Comparison of ENCODE assay signal across 26 mouse cellular contexts in genomic region chr14:48770832-48771231, GRCm38 (mm10).
DNase-seq lines count a peak whose midpoint lies in the region; ATAC-seq and TF ChIP-seq lines count a peak whose summit lies in the region.
"Had no signal": no experiment of that assay in that cellular context is flagged by ENCODE, and none has a peak within 500 bp of the region (broad histone marks: within the 10 kb centered on the region; RNA-seq: fewer than 3 reads in every experiment).

No protein-coding gene starts in this region.

- H3K4me3 ChIP-seq in limb, embryonic 11.5 days (ENCODE audit: low read depth, low read length) = no peak overlapping the region
- no peak overlapping the region for H3K4me3 ChIP-seq in limb, embryonic 10.5 days
- H3K4me3 ChIP-seq in embryonic facial prominence, embryonic 14.5 days (ENCODE audit: low read depth, low read length) = no peak overlapping the region
- H3K4me3 ChIP-seq: embryonic facial prominence, embryonic 12.5 days; erythroblast, embryonic 14.5 days; forebrain, embryonic 12.5 days; forebrain, embryonic 15.5 days; heart, embryonic 13.5 days; hindbrain, embryonic 12.5 days; hindbrain, embryonic 15.5 days had no signal

- H3K4me2 ChIP-seq in limb, embryonic 11.5 days (ENCODE audit: low read depth, severe bottlenecking) = no peak overlapping the region
- no peak overlapping the region for H3K4me2 ChIP-seq in embryonic facial prominence, embryonic 14.5 days (ENCODE audit: low read depth, low read length)
- H3K4me2 ChIP-seq: embryonic facial prominence, embryonic 12.5 days; forebrain, embryonic 12.5 days; forebrain, embryonic 15.5 days; heart, embryonic 13.5 days; hindbrain, embryonic 12.5 days; hindbrain, embryonic 15.5 days had no signal

- TF ChIP-seq CTCF in brain, embryonic 14.5 days (IDR thresholded peaks at IDR 0.05; ENCODE audit: borderline replicate concordance, extremely low read depth, insufficient read depth, insufficient read length) = no peak

- DNase-seq in limb, embryonic 11.5 days (ENCODE audit: low spot score) = peak; percentile 29
- no peak for DNase-seq in limb, embryonic 10.5 days (ENCODE audit: low spot score)
- DNase-seq in brain, embryonic 14.5 days (ENCODE audit: low read depth) = peak; percentile 32
- peak; percentile 19 for DNase-seq in embryonic facial prominence, embryonic 14.5 days (ENCODE audit: low spot score)
- DNase-seq in embryo, embryonic 11 days = no peak
- DNase-seq in gastrocnemius, adult 8-10 months (ENCODE audit: low spot score in 2 of 2) = no peak
- DNase-seq in cerebellum, adult 9-11 months = no peak
- DNase-seq: adrenal gland, postnatal 10 days; adrenal gland, postnatal 36 days; B cell, adult 2 months; cerebellum, adult 18-20 months; cerebellum, adult 9-10 months; cerebellum, postnatal 25 days; gastrocnemius, postnatal 14 days; heart, adult 18-20 months had no signal

- TF ChIP-seq POLR2A in brain, embryonic 14.5 days (IDR thresholded peaks at IDR 0.05; ENCODE audit: borderline replicate concordance, extremely low read depth, insufficient read depth, insufficient read length, poor library complexity, severe bottlenecking) = no peak

- H3K9ac ChIP-seq in limb, embryonic 11.5 days (ENCODE audit: low read length) = no peak overlapping the region
- H3K9ac ChIP-seq in embryonic facial prominence, embryonic 14.5 days (ENCODE audit: low read depth, low read length) = no peak overlapping the region
- H3K9ac ChIP-seq: embryonic facial prominence, embryonic 12.5 days; forebrain, embryonic 12.5 days; forebrain, embryonic 15.5 days; heart, embryonic 13.5 days; hindbrain, embryonic 12.5 days; hindbrain, embryonic 15.5 days had no signal

- no peak overlapping the region for H3K27ac ChIP-seq in limb, embryonic 11.5 days (replicated peaks; ENCODE audit: low read depth, low read length)
- no peak overlapping the region for H3K27ac ChIP-seq in limb, embryonic 10.5 days
- H3K27ac ChIP-seq in embryonic facial prominence, embryonic 14.5 days (replicated peaks; ENCODE audit: low read depth, low read length) = no peak overlapping the region
- H3K27ac ChIP-seq: embryonic facial prominence, embryonic 12.5 days; forebrain, embryonic 12.5 days; forebrain, embryonic 15.5 days; heart, embryonic 13.5 days; hindbrain, embryonic 12.5 days; hindbrain, embryonic 15.5 days had no signal

- 26% methylated on average over 9 of the region's 9 CpGs for WGBS in limb, embryonic 11.5 days
- 43% methylated on average over 9 of the region's 9 CpGs for WGBS in limb, embryonic 10.5 days
- 43% methylated on average over 9 of the region's 9 CpGs for WGBS in embryonic facial prominence, embryonic 14.5 days

- H3K36me3 ChIP-seq in limb, embryonic 11.5 days (ENCODE audit: control insufficient read depth, insufficient read depth, low read length) = no peaks in the 10 kb centered on the region
- no peaks in the 10 kb centered on the region for H3K36me3 ChIP-seq in limb, embryonic 10.5 days
- no peaks in the 10 kb centered on the region for H3K36me3 ChIP-seq in embryonic facial prominence, embryonic 14.5 days (ENCODE audit: control insufficient read depth, insufficient read depth, low read length)
- H3K36me3 ChIP-seq: embryonic facial prominence, embryonic 12.5 days; forebrain, embryonic 12.5 days; forebrain, embryonic 15.5 days; G1E; heart, embryonic 13.5 days; hindbrain, embryonic 12.5 days; hindbrain, embryonic 15.5 days had no signal

- H3K4me1 ChIP-seq in limb, embryonic 11.5 days (ENCODE audit: control insufficient read depth, insufficient read depth, low read length) = no peaks in the 10 kb centered on the region
- H3K4me1 ChIP-seq in limb, embryonic 10.5 days = peaks cover 13% of the 10 kb centered on the region; the same call in 1 of the 2 replicates
- no peaks in the 10 kb centered on the region for H3K4me1 ChIP-seq in embryonic facial prominence, embryonic 14.5 days (ENCODE audit: control insufficient read depth, insufficient read depth, low read length)
- H3K4me1 ChIP-seq: embryonic facial prominence, embryonic 12.5 days; forebrain, embryonic 12.5 days; forebrain, embryonic 15.5 days; heart, embryonic 13.5 days; hindbrain, embryonic 12.5 days; hindbrain, embryonic 15.5 days had no signal

- no peak for ATAC-seq in limb, embryonic 11.5 days (ENCODE audit: insufficient number of reproducible peaks, low FRiP score, low TSS enrichment, low read depth)
- no peak for ATAC-seq in embryonic facial prominence, embryonic 14.5 days (ENCODE audit: low read depth)
- ATAC-seq: forebrain, embryonic 15.5 days; intestine, postnatal 0 days; Patski had no signal

- H3K9me3 ChIP-seq in limb, embryonic 11.5 days (ENCODE audit: control insufficient read depth, low read length) = no peaks in the 10 kb centered on the region
- no peaks in the 10 kb centered on the region for H3K9me3 ChIP-seq in limb, embryonic 10.5 days (replicated peaks)
- H3K9me3 ChIP-seq in embryonic facial prominence, embryonic 14.5 days (ENCODE audit: control insufficient read depth, low read length) = no peaks in the 10 kb centered on the region
- H3K9me3 ChIP-seq: embryonic facial prominence, embryonic 12.5 days; forebrain, embryonic 12.5 days; forebrain, embryonic 15.5 days; G1E; heart, embryonic 13.5 days; hindbrain, embryonic 12.5 days; hindbrain, embryonic 15.5 days had no signal

- no peaks in the 10 kb centered on the region for H3K27me3 ChIP-seq in limb, embryonic 11.5 days (ENCODE audit: control insufficient read depth, insufficient read depth, low read length)
- no peaks in the 10 kb centered on the region for H3K27me3 ChIP-seq in limb, embryonic 10.5 days (ENCODE audit: low read depth, poor library complexity, severe bottlenecking)
- H3K27me3 ChIP-seq in embryonic facial prominence, embryonic 14.5 days (replicated peaks; ENCODE audit: control insufficient read depth, insufficient read depth, low read length) = no peaks in the 10 kb centered on the region
- H3K27me3 ChIP-seq: CH12.LX; forebrain, embryonic 15.5 days; heart, embryonic 13.5 days; hindbrain, embryonic 12.5 days; hindbrain, embryonic 15.5 days had no signal

Comparison
In these comparisons a context has a peak if more than half of its experiments do, and no peak if none do; other contexts are left out.
1. DNase-seq: peak in limb, embryonic 11.5 days (single experiment), brain, embryonic 14.5 days (single experiment) and embryonic facial prominence, embryonic 14.5 days (single experiment); none in limb, embryonic 10.5 days (single experiment), embryo, embryonic 11 days (single experiment), gastrocnemius, adult 8-10 months (0 of 2) and cerebellum, adult 9-11 months (single experiment).